Mouse (Mus musculus) forebrain, postnatal 0 days (tissue): ENCODE measurements around the gene Dync2li1. TPM values are rescaled to one million over a fixed set of nuclear protein-coding genes. Genes with fewer than 3 reads are reported as not detected.

ENCODE experiments used
- ATAC-seq: fragments of 200-750 bp; cut with Nextera tagmentation; 2 replicates; pipeline ENCODE4 v1.8.0; 2017; ENCODE audit warnings: mild to moderate bottlenecking, moderate library complexity
- DNase-seq: peaks from one replicate; pipeline ENCODE4 v3.0.0-alpha.2; 2015
- H3K27ac ChIP-seq: fragments of 300-500 bp; sonication (generic); 2 replicates; pipeline ENCODE4 v1.5.1; 2014; ENCODE audit warnings: low read depth, mild to moderate bottlenecking, antibody characterized with exemption, low read length, moderate library complexity, mixed read lengths
- H3K27me3 ChIP-seq: fragments of 300-500 bp; sonication (generic); 2 replicates; pipeline ENCODE4 v1.6.1; 2014; ENCODE audit warnings: mild to moderate bottlenecking, low read length, mixed read lengths; ENCODE audit not compliant: insufficient read depth
- H3K36me3 ChIP-seq: fragments of 300-500 bp; sonication (generic); 2 replicates; pipeline ENCODE4 v1.6.1; 2014; ENCODE audit warnings: mild to moderate bottlenecking, moderate library complexity; ENCODE audit not compliant: insufficient read depth
- H3K4me1 ChIP-seq: fragments of 300-500 bp; sonication (generic); 2 replicates; pipeline ENCODE4 v1.6.1; 2014; ENCODE audit warnings: antibody characterized with exemption; ENCODE audit not compliant: insufficient read depth
- H3K4me2 ChIP-seq: fragments of 300-500 bp; sonication (generic); 2 replicates; pipeline ENCODE4 v1.6.1; 2014; ENCODE audit warnings: low read depth, mild to moderate bottlenecking, moderate library complexity
- H3K4me3 ChIP-seq: fragments of 300-500 bp; sonication (generic); 2 replicates; pipeline ENCODE4 v1.5.1; 2014; ENCODE audit warnings: low read depth, low read length, mixed read lengths
- H3K9ac ChIP-seq: fragments of 300-500 bp; sonication (generic); 2 replicates; pipeline ENCODE4 v1.6.1; 2014; ENCODE audit warnings: mild to moderate bottlenecking
- H3K9me3 ChIP-seq: fragments of 300-500 bp; sonication (generic); 2 replicates; pipeline ENCODE4 v1.6.1; 2016; ENCODE audit warnings: low read length
- CTCF ChIP-seq: sonication (generic); IDR thresholded peaks from 2 replicates; pipeline ENCODE4 v1.5.1; 2016; ENCODE audit warnings: antibody characterized with exemption, control low read depth, low read depth
- WGBS: fragments of 180-500 bp; shearing (Covaris S2); extraction: QIAGEN DNeasy Blood & Tissue Kit; methylation state at CpG from one replicate; pipeline ENCODE4 v1.1.7; 2014; 5-methylcytosine and 5-hydroxymethylcytosine counted together
- polyA plus RNA-seq: library from polyadenylated mRNA; unstranded; fragments of >200 nt; fragmentation: Nextera tagmentation; extraction: Ambion mirVana; gene quantifications from 2 replicates; pipeline ENCODE4 v1.2.1, GENCODE M21; 2015
- total RNA-seq: library from RNA; depleted of rRNA; stranded (reverse); fragments of >200 nt; gene quantifications from 2 replicates; pipeline ENCODE4 v1.2.3, GENCODE M21; 2014

The Dync2li1 gene
- total and polyA plus RNA-seq, 2 experiments from 2014 or later: 14.0 to 42.1 TPM

- DNase-seq (no peak), ATAC-seq (no peak)
- H3K27ac ChIP-seq: no peak overlapping the region
- H3K4me3 ChIP-seq: no peak overlapping the region
- no peak for TF ChIP-seq CTCF
- no peaks in the 10 kb centered on the region for H3K27me3 ChIP-seq
- no peaks in the 10 kb centered on the region for H3K9me3 ChIP-seq
- H3K4me1 ChIP-seq: peaks cover 4% of the 10 kb centered on the region; the same call in 1 of the 2 replicates
- H3K36me3 ChIP-seq: peaks cover 4% of the 10 kb centered on the region; the same call in 1 of the 2 replicates
- WGBS: 95% methylated on average over 6 of the region's 6 CpGs
- no peak overlapping the region for H3K4me2 ChIP-seq
- no peak overlapping the region for H3K9ac ChIP-seq
Observed at GRCm38 (mm10) chr17:84631836-84632235, 5.5 kb downstream of the Dync2li1 start.

DNA sequence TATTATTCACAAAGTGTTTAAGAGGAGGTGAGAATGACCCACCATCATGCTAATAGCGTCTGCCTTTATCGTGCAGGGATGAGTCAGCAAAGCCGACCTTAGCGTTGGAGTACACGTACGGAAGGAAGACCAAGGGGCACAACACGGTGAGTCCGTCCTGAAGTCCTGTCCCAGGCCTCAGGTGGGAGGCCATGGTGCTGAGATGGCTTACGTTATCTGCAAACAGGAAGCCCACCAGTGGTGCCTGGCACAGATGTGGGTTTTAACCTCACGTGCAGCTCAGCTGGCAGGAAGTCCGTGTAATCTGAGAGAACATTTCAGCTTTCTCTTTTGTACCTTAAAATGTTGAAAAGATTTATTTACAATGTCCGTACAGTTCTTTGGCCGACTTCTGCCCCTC, 7.1 kb downstream of the Dync2li1 start:
- no peak overlapping the region for H3K4me3 ChIP-seq
- no peak overlapping the region for H3K27ac ChIP-seq
- no peaks in the 10 kb centered on the region for H3K9me3 ChIP-seq
- TF ChIP-seq CTCF: no peak
- H3K4me2 ChIP-seq: no peak overlapping the region
- peaks cover 4% of the 10 kb centered on the region; the same call in 1 of the 2 replicates for H3K36me3 ChIP-seq
- no peak for DNase-seq
- no peaks in the 10 kb centered on the region for H3K27me3 ChIP-seq
- H3K9ac ChIP-seq: no peak overlapping the region
- 90% methylated on average over 13 of the region's 13 CpGs for WGBS
- no peaks in the 10 kb centered on the region for H3K4me1 ChIP-seq
- no peak for ATAC-seq

DNA sequence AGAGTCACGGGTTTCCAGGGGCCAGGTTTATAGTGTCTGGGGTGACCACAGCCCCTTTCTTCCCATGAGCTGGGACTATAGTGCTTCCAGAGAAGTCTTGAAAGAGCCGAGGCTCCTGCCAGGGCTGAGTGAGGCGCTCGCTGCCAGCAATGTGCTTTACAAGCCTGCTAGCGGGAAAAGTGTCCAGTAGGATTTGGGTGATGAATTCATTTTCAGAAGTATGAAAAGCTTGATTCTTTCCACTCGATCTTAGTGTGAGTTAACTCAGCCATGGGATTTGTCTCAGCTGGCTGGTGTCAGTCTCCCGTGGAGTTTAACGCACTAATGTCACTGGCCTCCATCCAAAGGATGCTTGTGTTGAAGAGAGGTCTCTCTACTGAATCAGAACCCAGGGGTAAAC, 10.0 kb downstream of the Dync2li1 start:
- H3K27me3 ChIP-seq: no peaks in the 10 kb centered on the region
- H3K36me3 ChIP-seq: peaks cover 4% of the 10 kb centered on the region; the same call in 1 of the 2 replicates
- no peak overlapping the region for H3K4me2 ChIP-seq
- 43% methylated on average over 8 of the region's 8 CpGs for WGBS
- no peak for TF ChIP-seq CTCF
- DNase-seq (no peak), ATAC-seq (no peak)
- no peak overlapping the region for H3K9ac ChIP-seq
- H3K4me3 ChIP-seq: no peak overlapping the region
- H3K4me1 ChIP-seq: no peaks in the 10 kb centered on the region
- no peaks in the 10 kb centered on the region for H3K9me3 ChIP-seq
- H3K27ac ChIP-seq: no peak overlapping the region

GRCm38 (mm10) chr17:84637971-84638370, 11.7 kb downstream of the Dync2li1 start:
- ATAC-seq (no peak), DNase-seq (no peak)
- Histone ChIP-seq H3K4me3 (no peak overlapping the region), H3K9ac (no peak overlapping the region), H3K27ac (no peak overlapping the region), H3K9me3 (no peaks in the 10 kb centered on the region), H3K4me1 (no peaks in the 10 kb centered on the region), H3K36me3 (no peaks in the 10 kb centered on the region), H3K27me3 (no peaks in the 10 kb centered on the region), H3K4me2 (no peak overlapping the region)
- 93% methylated on average over 6 of the region's 6 CpGs for WGBS
- no peak for TF ChIP-seq CTCF

DNA sequence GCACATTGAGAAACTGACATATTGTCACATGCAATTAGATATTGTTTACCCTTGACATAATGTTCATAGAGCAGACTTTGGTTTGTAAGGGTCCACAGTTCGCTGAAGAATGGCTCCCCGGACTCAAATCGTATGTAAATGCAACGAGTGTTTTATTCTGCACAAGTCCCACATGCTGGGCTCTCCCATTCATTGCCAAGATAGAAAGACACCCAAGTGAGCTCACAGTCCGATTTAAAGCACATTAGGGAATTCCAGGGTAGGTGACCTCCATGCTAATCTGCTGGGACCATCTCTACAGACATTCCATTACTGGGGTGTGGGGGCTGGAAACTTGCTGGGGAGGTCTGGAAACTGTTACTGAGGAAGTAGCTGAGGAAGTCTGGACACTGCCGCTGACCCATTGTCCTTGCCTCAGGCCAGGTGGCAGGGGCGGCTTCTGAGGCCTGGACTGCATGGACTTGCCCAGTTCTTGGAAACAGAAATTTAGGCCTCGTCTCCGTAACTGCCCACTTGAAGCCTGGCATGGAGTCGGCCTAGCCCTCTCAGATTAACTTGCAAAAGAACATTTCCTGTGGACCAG, 13.6 kb downstream of the Dync2li1 start:
- Histone ChIP-seq H3K9me3 (no peaks in the 10 kb centered on the region), H3K4me1 (no peaks in the 10 kb centered on the region), H3K36me3 (no peaks in the 10 kb centered on the region), H3K4me2 (no peak overlapping the region), H3K9ac (no peak overlapping the region), H3K27ac (no peak overlapping the region), H3K4me3 (no peak overlapping the region), H3K27me3 (no peaks in the 10 kb centered on the region)
- DNase-seq: no peak
- 51% methylated on average over 10 of the region's 10 CpGs for WGBS
- ATAC-seq: no peak
- TF ChIP-seq CTCF: no peak

DNA sequence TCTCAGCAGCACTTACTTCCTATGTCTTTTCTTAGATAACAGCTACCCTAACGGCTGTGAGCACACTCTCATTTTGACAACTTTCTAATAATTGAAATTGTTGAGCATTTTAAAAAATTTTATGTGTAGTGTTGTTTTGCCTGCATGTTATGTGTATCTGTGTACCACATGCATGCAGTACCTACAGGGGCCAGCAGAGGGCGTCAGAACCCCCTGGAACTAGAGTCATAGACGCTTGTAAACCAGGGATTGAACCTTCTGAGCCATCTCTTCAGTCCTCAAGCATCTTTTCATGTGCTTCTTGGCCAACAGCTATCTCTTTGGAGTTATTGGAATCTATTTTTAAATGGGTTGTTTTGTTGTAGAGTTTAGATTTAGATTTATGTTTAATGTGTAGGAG, 15.6 kb downstream of the Dync2li1 start:
- H3K9me3 ChIP-seq: no peaks in the 10 kb centered on the region
- H3K27ac ChIP-seq: no peak overlapping the region
- no peak; the same call in 1 of the 2 replicates for ATAC-seq
- H3K4me1 ChIP-seq: no peaks in the 10 kb centered on the region
- no peak overlapping the region for H3K4me2 ChIP-seq
- H3K36me3 ChIP-seq: no peaks in the 10 kb centered on the region
- no peak overlapping the region for H3K9ac ChIP-seq
- H3K4me3 ChIP-seq: no peak overlapping the region
- 36% methylated on average over 3 of the region's 3 CpGs for WGBS
- peak; percentile 62 for DNase-seq
- TF ChIP-seq CTCF: peak; percentile 83
- no peaks in the 10 kb centered on the region for H3K27me3 ChIP-seq

DNA sequence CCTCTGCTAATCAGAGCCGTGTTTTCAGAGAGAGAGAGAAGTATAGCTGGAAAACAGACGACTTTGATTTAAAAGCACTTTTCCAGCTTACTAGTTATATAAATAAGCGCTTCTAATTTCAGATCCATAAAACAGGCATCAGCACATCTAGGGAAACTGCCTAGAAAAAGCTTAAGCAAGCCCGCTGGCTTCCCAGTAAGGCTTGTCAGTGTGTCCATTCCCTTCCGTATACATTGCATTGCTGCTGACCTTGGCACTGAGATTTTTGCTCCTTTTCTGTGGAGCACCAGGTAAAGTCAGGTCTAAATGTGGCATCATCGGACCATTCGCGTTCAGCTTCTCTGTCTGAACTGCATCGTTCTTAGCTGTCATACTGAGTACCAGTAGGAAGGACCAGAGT, 16.0 kb downstream of the Dync2li1 start:
- Histone ChIP-seq H3K9ac (no peak overlapping the region), H3K27me3 (no peaks in the 10 kb centered on the region), H3K4me2 (no peak overlapping the region), H3K36me3 (no peaks in the 10 kb centered on the region), H3K4me3 (no peak overlapping the region), H3K27ac (no peak overlapping the region), H3K9me3 (no peaks in the 10 kb centered on the region), H3K4me1 (no peaks in the 10 kb centered on the region)
- ATAC-seq (no peak), DNase-seq (no peak)
- WGBS: 87% methylated on average over 9 of the region's 9 CpGs
- TF ChIP-seq CTCF: no peak
